Mouse (Mus musculus) heart, postnatal 0 days (tissue): Measurements from ENCODE around the gene Twf1. TPM values are rescaled to one million over a fixed set of nuclear protein-coding genes. Genes with fewer than 3 reads are reported as not detected.

Experiments used
- ATAC-seq: fragments of 200-750 bp; cut with Nextera tagmentation; 2 replicates; pipeline ENCODE4 v1.8.0; 2017; ENCODE audit warnings: low read depth, moderate number of reproducible peaks, moderate library complexity; ENCODE audit not compliant: insufficient read depth
- DNase-seq: peaks from one replicate; pipeline ENCODE4 v3.0.0-alpha.2; 2016; ENCODE audit warnings: low spot score
- H3K27ac ChIP-seq: fragments of 300-500 bp; sonication (generic); 2 replicates; pipeline ENCODE4 v1.5.1; 2014; ENCODE audit warnings: low read depth, mild to moderate bottlenecking
- H3K27me3 ChIP-seq: fragments of 300-500 bp; sonication (generic); 2 replicates; pipeline ENCODE4 v1.6.1; 2014; ENCODE audit warnings: low read length, mixed read lengths; ENCODE audit not compliant: control insufficient read depth, insufficient read depth
- H3K36me3 ChIP-seq: fragments of 300-500 bp; sonication (generic); replicated peaks from 2 replicates; pipeline ENCODE4 v1.6.1; 2014; ENCODE audit warnings: low read length, mixed read lengths; ENCODE audit not compliant: control insufficient read depth, insufficient read depth
- H3K4me1 ChIP-seq: fragments of 300-500 bp; sonication (generic); 2 replicates; pipeline ENCODE4 v1.6.1; 2014; ENCODE audit warnings: antibody characterized with exemption; ENCODE audit not compliant: control insufficient read depth, insufficient read depth
- H3K4me2 ChIP-seq: fragments of 300-500 bp; sonication (generic); 2 replicates; pipeline ENCODE4 v1.6.1; 2014; ENCODE audit warnings: low read depth, mild to moderate bottlenecking, low read length, moderate library complexity
- H3K4me3 ChIP-seq: fragments of 300-500 bp; sonication (generic); 2 replicates; pipeline ENCODE4 v1.5.1; 2014; ENCODE audit warnings: low read depth, low read length
- H3K9ac ChIP-seq: fragments of 300-500 bp; sonication (generic); replicated peaks from 2 replicates; pipeline ENCODE4 v1.6.1; 2014; ENCODE audit warnings: low read depth, low read length, mixed read lengths
- H3K9me3 ChIP-seq: fragments of 300-500 bp; sonication (generic); replicated peaks from 2 replicates; pipeline ENCODE4 v1.6.1; 2016; ENCODE audit warnings: low read length; ENCODE audit not compliant: control insufficient read depth
- CTCF ChIP-seq: IDR thresholded peaks from 2 replicates; pipeline ENCODE4 v1.5.1; 2016; ENCODE audit warnings: antibody characterized with exemption, control low read depth, low read depth
- EP300 ChIP-seq: IDR thresholded peaks from 2 replicates; pipeline ENCODE4 v1.6.1; 2016; ENCODE audit warnings: antibody characterized with exemption, low read depth
- WGBS: fragments of 180-500 bp; shearing (Covaris S2); extraction: QIAGEN DNeasy Blood & Tissue Kit; methylation state at CpG from one replicate; pipeline ENCODE4 v1.1.7; 2014; 5-methylcytosine and 5-hydroxymethylcytosine counted together
- polyA plus RNA-seq: library from polyadenylated mRNA; unstranded; fragments of >200 nt; fragmentation: Nextera tagmentation; extraction: Ambion mirVana; gene quantifications from 2 replicates; pipeline ENCODE4 v1.2.1, GENCODE M21; 2015
- total RNA-seq: library from RNA; depleted of rRNA; stranded (reverse); fragments of >200 nt; gene quantifications from 2 replicates; pipeline ENCODE4 v1.2.3, GENCODE M21; 2014; ENCODE audit warnings: low replicate concordance

The Twf1 gene
- total and polyA plus RNA-seq, 2 experiments from 2014 or later = 12.8 to 30.7 TPM

GRCm38 (mm10) chr15:94572746-94573145, 16.9 kb downstream of the Twf1 start:
- Histone ChIP-seq H3K4me1 (no peaks in the 10 kb centered on the region), H3K27me3 (no peaks in the 10 kb centered on the region)
- 53% methylated on average over 8 of the region's 8 CpGs for WGBS

GRCm38 (mm10) chr15:94571501-94571900, 18.2 kb downstream of the Twf1 start:
- ATAC-seq (no peak), DNase-seq (no peak)
- Histone ChIP-seq H3K27ac (no peak overlapping the region), H3K4me2 (no peak overlapping the region), H3K36me3 (no peaks in the 10 kb centered on the region), H3K4me1 (no peaks in the 10 kb centered on the region), H3K27me3 (no peaks in the 10 kb centered on the region), H3K4me3 (no peak overlapping the region), H3K9ac (no peak overlapping the region), H3K9me3 (no peaks in the 10 kb centered on the region)
- TF ChIP-seq CTCF (no peak), EP300 (no peak)
- 68% methylated on average over 4 of the region's 4 CpGs for WGBS

More at GRCm38 (mm10) chr15:94572746-94573145, 16.9 kb downstream of the Twf1 start:
- ATAC-seq (no peak), DNase-seq (no peak)
- no peaks in the 10 kb centered on the region for H3K9me3 ChIP-seq
- no peak overlapping the region for H3K9ac ChIP-seq
- H3K4me3 ChIP-seq = no peak overlapping the region
- no peak overlapping the region for H3K27ac ChIP-seq
- TF ChIP-seq CTCF (no peak), EP300 (no peak)
- no peaks in the 10 kb centered on the region for H3K36me3 ChIP-seq
- H3K4me2 ChIP-seq = no peak overlapping the region

GRCm38 (mm10) chr15:94568496-94569182, 21.1 kb downstream of the Twf1 start:
- no peak for ATAC-seq
- Histone ChIP-seq H3K9me3 (no peaks in the 10 kb centered on the region), H3K4me1 (no peaks in the 10 kb centered on the region), H3K4me3 (no peak overlapping the region), H3K27ac (no peak overlapping the region), H3K9ac (no peak overlapping the region), H3K27me3 (no peaks in the 10 kb centered on the region), H3K36me3 (no peaks in the 10 kb centered on the region), H3K4me2 (no peak overlapping the region)
- no peak for DNase-seq
- WGBS = 82% methylated on average over 10 of the region's 10 CpGs
- TF ChIP-seq CTCF = no peak

GRCm38 (mm10) chr15:94565854-94566253, 23.8 kb downstream of the Twf1 start:
- TF ChIP-seq CTCF (no peak), EP300 (no peak)
- Histone ChIP-seq H3K9me3 (no peaks in the 10 kb centered on the region), H3K4me2 (no peak overlapping the region), H3K27ac (no peak overlapping the region), H3K4me1 (no peaks in the 10 kb centered on the region), H3K9ac (no peak overlapping the region), H3K27me3 (no peaks in the 10 kb centered on the region), H3K4me3 (no peak overlapping the region), H3K36me3 (no peaks in the 10 kb centered on the region; the same call in 1 of the 2 replicates)
- WGBS = 74% methylated on average over 9 of the region's 9 CpGs
- ATAC-seq (no peak), DNase-seq (no peak)

GRCm38 (mm10) chr15:94564909-94565308, 24.8 kb downstream of the Twf1 start:
- 76% methylated on average over 2 of the region's 2 CpGs for WGBS
- Histone ChIP-seq H3K9ac (no peak overlapping the region), H3K4me1 (no peaks in the 10 kb centered on the region), H3K4me2 (no peak overlapping the region), H3K27ac (no peak overlapping the region), H3K9me3 (no peaks in the 10 kb centered on the region), H3K36me3 (no peaks in the 10 kb centered on the region; the same call in 1 of the 2 replicates), H3K4me3 (no peak overlapping the region), H3K27me3 (no peaks in the 10 kb centered on the region)
- ATAC-seq = no peak
- TF ChIP-seq EP300 (no peak), CTCF (no peak)
- no peak for DNase-seq
